Mouse (Mus musculus): ENCODE results near the gene Hipk4. TPM values are rescaled to one million over a fixed set of nuclear protein-coding genes. Genes with fewer than 3 reads are reported as not detected.

Hipk4 gene
- polyA plus RNA-seq, 1 experiment from 2014 or later = 0.52 TPM

DNA sequence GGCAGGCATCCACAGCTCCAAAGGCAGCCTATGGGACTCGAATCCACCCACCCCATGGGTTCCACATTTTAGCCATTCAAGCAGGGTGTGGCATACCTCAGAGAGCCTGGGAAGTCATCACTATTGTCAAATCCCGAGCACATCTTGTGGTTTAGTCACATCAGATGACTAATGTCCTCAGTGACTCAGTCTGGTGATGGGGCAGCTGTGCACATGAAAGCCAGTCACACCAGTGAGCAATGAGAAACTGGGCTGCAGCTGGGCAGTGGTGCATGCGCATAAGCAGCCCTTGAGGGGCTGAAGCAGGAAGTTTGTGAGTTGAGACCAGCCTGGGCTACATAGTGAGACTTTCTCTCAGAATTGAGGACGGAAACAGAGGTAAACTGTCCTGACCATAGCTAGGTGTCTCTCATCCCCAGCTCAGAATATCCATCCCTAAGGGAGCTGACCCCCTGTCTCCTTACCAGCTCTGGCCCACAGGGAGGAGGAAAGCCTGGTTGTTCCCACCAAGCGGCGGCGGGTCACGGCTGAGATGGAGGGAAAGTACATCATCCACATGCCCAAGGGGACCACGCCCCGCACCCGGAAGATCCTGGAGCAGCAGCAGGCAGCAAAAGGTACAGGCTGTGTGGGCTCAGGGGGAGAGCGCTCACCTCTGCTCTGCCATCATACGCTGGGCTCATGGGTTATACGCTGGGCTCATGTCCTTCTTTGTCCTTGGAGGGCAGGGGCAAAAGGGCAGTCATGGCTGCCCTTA lies 51.2 kb downstream of the Hipk4 start:
- Histone ChIP-seq H3K9me3 (no peaks in the 10 kb centered on the region), H3K27ac (no peak overlapping the region), H3K27me3 (no peaks in the 10 kb centered on the region), H3K4me2 (replicated peaks) (no peak overlapping the region), H3K36me3 (peaks cover 82% of the 10 kb centered on the region), H3K4me3 (replicated peaks) (no peak overlapping the region), H3K4me1 (replicated peaks) (no peaks in the 10 kb centered on the region), H3K9ac (replicated peaks) (no peak overlapping the region)
- WGBS = 92% methylated on average over 14 of the region's 14 CpGs
- ATAC-seq = no peak

DNA sequence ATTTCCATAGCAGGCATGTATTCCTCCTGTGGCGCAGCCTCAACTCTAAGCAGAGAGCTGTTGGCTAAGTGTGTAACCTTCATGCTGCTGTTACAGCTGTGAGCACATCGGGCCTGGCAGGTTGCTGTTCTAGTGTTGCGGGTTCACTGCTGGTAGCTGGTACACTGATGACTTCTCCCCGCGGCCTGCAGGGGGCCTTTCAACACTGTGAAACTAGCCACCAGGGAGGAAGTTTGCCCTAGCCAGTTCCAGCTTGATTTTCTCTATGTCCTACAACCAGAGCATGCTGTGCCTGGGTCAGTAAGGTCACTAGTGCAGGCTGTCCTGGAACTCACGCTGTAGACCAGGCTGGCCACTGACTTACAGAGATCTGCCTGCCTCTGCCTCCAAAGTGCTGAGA lies 53.8 kb downstream of the Hipk4 start:
- Histone ChIP-seq H3K27me3 (no peaks in the 10 kb centered on the region), H3K4me3 (replicated peaks) (no peak overlapping the region), H3K4me2 (replicated peaks) (no peak overlapping the region), H3K4me1 (replicated peaks) (no peaks in the 10 kb centered on the region), H3K9ac (replicated peaks) (no peak overlapping the region), H3K27ac (no peak overlapping the region), H3K9me3 (no peaks in the 10 kb centered on the region), H3K36me3 (peaks cover 87% of the 10 kb centered on the region)
- no peak for ATAC-seq
- 73% methylated on average over 6 of the region's 6 CpGs for WGBS

DNA sequence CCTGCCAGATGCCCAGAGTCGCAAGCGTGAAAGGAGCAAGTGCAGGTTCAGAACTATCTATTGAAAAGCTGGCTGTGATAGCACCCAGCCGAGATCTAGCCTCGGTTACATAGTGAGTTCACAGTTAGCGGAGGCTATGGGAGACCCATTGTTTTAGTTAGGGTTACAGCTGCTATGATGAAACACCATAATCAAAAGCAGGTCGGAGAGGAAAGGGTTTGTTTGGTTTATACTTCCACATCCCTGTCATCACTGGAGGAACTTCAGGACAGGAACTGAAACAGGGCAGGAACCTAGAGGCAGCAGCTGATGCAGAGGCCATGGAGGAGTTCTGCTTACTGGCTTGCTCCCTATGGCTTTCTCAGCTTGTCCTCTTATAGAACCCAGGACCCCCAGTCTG lies 54.5 kb downstream of the Hipk4 start:
- Histone ChIP-seq H3K4me3 (replicated peaks) (no peak overlapping the region), H3K4me1 (replicated peaks) (no peaks in the 10 kb centered on the region), H3K9me3 (no peaks in the 10 kb centered on the region), H3K27me3 (no peaks in the 10 kb centered on the region), H3K4me2 (replicated peaks) (no peak overlapping the region), H3K9ac (replicated peaks) (no peak overlapping the region), H3K36me3 (peaks cover 87% of the 10 kb centered on the region), H3K27ac (no peak overlapping the region)
- no peak for ATAC-seq
- WGBS = 92% methylated on average over 6 of the region's 6 CpGs

DNA sequence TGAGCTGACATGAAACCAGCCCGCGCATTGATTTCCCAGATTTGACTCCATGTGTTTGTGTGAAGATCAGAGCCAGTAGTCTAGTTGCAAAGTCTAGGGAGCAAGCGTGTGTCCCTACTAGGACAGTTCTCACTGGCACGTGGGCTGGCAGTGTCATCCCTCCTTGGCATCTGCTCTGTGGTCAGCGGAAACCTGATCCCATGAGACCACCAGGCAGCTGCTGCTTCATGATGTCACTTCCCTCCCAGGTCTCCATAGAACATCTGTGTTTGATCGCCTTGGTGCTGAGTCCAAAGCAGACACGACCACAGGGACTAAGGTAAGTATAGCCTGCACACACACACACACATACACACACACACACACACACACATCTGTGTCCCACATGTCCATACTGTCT lies 55.4 kb downstream of the Hipk4 start:
- Histone ChIP-seq H3K4me3 (replicated peaks) (no peak overlapping the region), H3K4me1 (replicated peaks) (no peaks in the 10 kb centered on the region), H3K36me3 (peaks cover 93% of the 10 kb centered on the region), H3K9ac (replicated peaks) (no peak overlapping the region), H3K27me3 (no peaks in the 10 kb centered on the region), H3K27ac (no peak overlapping the region), H3K4me2 (replicated peaks) (no peak overlapping the region), H3K9me3 (no peaks in the 10 kb centered on the region)
- no peak for ATAC-seq
- WGBS = 88% methylated on average over 7 of the region's 7 CpGs

DNA sequence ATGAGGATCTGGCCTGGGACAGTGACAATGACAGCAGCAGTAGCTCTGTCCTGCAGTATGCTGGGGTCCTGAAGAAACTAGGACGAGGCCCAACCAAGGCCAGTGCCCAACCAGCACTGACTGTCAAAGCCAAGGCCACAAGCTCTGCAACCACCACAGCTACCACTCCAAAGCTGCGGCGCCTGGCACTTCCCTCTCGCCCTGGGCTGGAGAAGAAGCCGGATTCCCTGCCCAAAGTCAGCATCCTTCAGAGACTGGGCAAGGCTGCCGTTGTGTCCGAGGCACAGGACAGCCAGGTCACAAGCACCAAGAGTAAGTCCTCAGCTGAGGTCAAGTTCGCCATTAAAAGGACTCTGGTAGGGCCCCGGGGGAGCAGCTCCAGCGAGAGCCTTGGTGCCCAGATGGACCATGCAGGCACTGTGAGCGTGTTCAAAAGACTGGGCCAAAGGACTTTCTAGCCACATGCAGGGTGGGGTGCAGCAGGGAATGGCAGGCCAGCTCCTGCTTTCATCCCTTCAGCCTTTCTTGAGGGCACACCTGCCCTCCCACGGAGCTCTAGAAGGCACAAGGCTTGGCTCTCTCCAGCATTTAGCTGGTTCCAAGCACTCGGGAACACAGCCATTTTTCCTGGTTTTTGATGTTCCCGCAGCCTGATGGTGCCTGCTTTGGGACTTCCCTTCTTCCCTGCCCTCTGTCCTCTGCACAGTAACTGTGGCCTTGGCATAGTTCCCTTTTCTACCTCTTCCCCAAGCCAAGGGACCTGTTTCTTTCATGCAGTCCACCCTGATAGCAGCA lies 57.5 kb downstream of the Hipk4 start:
- no peak for ATAC-seq
- Histone ChIP-seq H3K27ac (no peak overlapping the region), H3K9me3 (no peaks in the 10 kb centered on the region), H3K4me3 (replicated peaks) (no peak overlapping the region), H3K4me2 (replicated peaks) (no peak overlapping the region), H3K9ac (replicated peaks) (no peak overlapping the region), H3K36me3 (peaks cover 85% of the 10 kb centered on the region), H3K27me3 (no peaks in the 10 kb centered on the region), H3K4me1 (replicated peaks) (no peaks in the 10 kb centered on the region)
- WGBS = 94% methylated on average over 14 of the region's 14 CpGs

Other genes with a start within 250 kb of the Hipk4 start
- gene Ltbp4, start 185.6 kb upstream of the Hipk4 start, polyA plus RNA-seq (2015; fragmentation: Nextera tagmentation; extraction: Ambion mirVana) = 8.0 and 9.1 TPM in 2 replicates
- gene Shkbp1, start 167.2 kb upstream of the Hipk4 start, polyA plus RNA-seq (2015; fragmentation: Nextera tagmentation; extraction: Ambion mirVana) = 67.2 and 84.3 TPM in 2 replicates
- 0.53 TPM in 1 of 2 replicates, not detected in the other for gene Gm20479, start 165.8 kb upstream of the Hipk4 start, polyA plus RNA-seq (2015; fragmentation: Nextera tagmentation; extraction: Ambion mirVana)
- 1.1 and 2.2 TPM in 2 replicates for gene Sptbn4, start 75.6 kb upstream of the Hipk4 start, polyA plus RNA-seq (2015; fragmentation: Nextera tagmentation; extraction: Ambion mirVana)
- gene Blvrb, start 75.3 kb upstream of the Hipk4 start, polyA plus RNA-seq (2015; fragmentation: Nextera tagmentation; extraction: Ambion mirVana) = 14.8 and 16.1 TPM in 2 replicates
- 12.4 and 12.6 TPM in 2 replicates for gene Sertad3, start 49.5 kb upstream of the Hipk4 start, polyA plus RNA-seq (2015; fragmentation: Nextera tagmentation; extraction: Ambion mirVana)
- gene Sertad1, start 36.4 kb upstream of the Hipk4 start, polyA plus RNA-seq (2015; fragmentation: Nextera tagmentation; extraction: Ambion mirVana) = 8.2 and 8.5 TPM in 2 replicates
- 1.2 and 1.6 TPM in 2 replicates for gene Prx, start 23.9 kb upstream of the Hipk4 start, polyA plus RNA-seq (2015; fragmentation: Nextera tagmentation; extraction: Ambion mirVana)
- gene Pld3, start 30.0 kb downstream of the Hipk4 start, polyA plus RNA-seq (2015; fragmentation: Nextera tagmentation; extraction: Ambion mirVana) = 107 and 110 TPM in 2 replicates
- 34.6 and 36.6 TPM in 2 replicates for gene 2310022A10Rik, start 30.0 kb downstream of the Hipk4 start, polyA plus RNA-seq (2015; fragmentation: Nextera tagmentation; extraction: Ambion mirVana)
- 64.3 and 67.4 TPM in 2 replicates for gene Akt2, start 68.3 kb downstream of the Hipk4 start, polyA plus RNA-seq (2015; fragmentation: Nextera tagmentation; extraction: Ambion mirVana)
- 37.0 and 40.5 TPM in 2 replicates for gene Ttc9b, start 130.6 kb downstream of the Hipk4 start, polyA plus RNA-seq (2015; fragmentation: Nextera tagmentation; extraction: Ambion mirVana)
- gene Map3k10, start 151.3 kb downstream of the Hipk4 start, polyA plus RNA-seq (2015; fragmentation: Nextera tagmentation; extraction: Ambion mirVana) = 11.0 and 12.7 TPM in 2 replicates
- 12.8 and 13.2 TPM in 2 replicates for gene Zfp607b, start 166.1 kb downstream of the Hipk4 start, polyA plus RNA-seq (2015; fragmentation: Nextera tagmentation; extraction: Ambion mirVana)
- 142 and 143 TPM in 2 replicates for gene Zfp60, start 208.1 kb downstream of the Hipk4 start, polyA plus RNA-seq (2015; fragmentation: Nextera tagmentation; extraction: Ambion mirVana)